Mouse (Mus musculus): Measurements from ENCODE around the gene Hba-x.
"Not testable (repeated sequence)": the region's sequence is repeated elsewhere in the genome, so short reads cannot be mapped to it uniquely, and the experiment has no call there.

Hba-x gene

DNA sequence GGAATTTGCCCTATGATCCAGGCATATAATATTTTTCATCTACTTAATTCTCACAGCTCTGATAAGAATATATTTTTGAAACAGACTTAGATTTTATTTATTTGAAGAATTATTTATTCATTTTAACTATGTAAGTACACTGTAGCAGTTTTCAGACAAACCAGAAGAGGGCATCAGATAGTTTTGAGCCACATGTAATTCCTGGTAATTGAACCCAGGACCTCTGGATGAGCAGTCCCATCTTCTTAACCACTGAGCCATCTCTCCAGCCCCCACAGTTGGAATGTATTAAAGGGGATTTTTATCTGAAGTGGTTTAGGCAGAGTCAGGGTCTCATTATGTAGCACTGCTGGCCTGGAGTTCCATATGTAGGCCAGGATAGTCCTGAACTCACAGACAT, 9.7 kb downstream of the Hba-x start:
- not testable (repeated sequence) for DNase-seq (ENCODE audit: low spot score in 2 of 2)

- peak; percentile 28 to 87 for DNase-seq (ENCODE audit: low spot score in 2 of 2)
Observed at GRCm38 (mm10) chr11:32286695-32287492, 10.7 kb downstream of the Hba-x start, which contains the start of gene Hbq1b. Hbq1b (plus strand) TSS chr11:32286965.

- no peak for DNase-seq (ENCODE audit: low spot score in 2 of 2)
Observed at GRCm38 (mm10) chr11:32287493-32287825, 11.3 kb downstream of the Hba-x start.

- DNase-seq (ENCODE audit: low spot score in 2 of 2) = not testable (repeated sequence)
Observed at GRCm38 (mm10) chr11:32292819-32293218, 16.6 kb downstream of the Hba-x start.

GRCm38 (mm10) chr11:32293479-32293878, 17.3 kb downstream of the Hba-x start:
- not testable (repeated sequence) for DNase-seq (ENCODE audit: low spot score in 2 of 2)

- not testable (repeated sequence) for DNase-seq (ENCODE audit: low spot score in 2 of 2)
Observed at GRCm38 (mm10) chr11:32296203-32296602, 20.0 kb downstream of the Hba-x start, which contains the start of gene Hba-a2. Hba-a2 (plus strand) TSS chr11:32296489.

DNA sequence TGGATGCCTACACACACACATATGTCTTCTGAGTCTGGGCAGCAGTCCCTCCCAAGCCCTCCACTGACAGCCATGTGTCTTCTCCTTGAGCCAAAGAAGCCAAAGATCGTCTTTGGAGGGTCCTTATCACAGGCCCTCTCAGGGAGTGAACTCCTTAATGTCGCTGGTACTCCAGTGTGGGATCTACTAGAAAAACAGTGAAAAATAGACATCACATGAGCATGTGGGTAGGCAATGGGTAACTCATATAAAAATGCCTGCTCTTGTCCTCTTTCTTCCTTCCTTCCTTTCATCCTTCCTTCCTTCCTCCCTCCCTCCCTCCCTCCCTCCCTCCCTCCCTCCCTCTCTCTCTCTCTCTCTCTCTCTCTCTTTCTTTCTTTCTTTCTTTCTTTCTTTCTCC, 21.2 kb downstream of the Hba-x start:
- not testable (repeated sequence) for DNase-seq (ENCODE audit: low spot score in 2 of 2)

DNA sequence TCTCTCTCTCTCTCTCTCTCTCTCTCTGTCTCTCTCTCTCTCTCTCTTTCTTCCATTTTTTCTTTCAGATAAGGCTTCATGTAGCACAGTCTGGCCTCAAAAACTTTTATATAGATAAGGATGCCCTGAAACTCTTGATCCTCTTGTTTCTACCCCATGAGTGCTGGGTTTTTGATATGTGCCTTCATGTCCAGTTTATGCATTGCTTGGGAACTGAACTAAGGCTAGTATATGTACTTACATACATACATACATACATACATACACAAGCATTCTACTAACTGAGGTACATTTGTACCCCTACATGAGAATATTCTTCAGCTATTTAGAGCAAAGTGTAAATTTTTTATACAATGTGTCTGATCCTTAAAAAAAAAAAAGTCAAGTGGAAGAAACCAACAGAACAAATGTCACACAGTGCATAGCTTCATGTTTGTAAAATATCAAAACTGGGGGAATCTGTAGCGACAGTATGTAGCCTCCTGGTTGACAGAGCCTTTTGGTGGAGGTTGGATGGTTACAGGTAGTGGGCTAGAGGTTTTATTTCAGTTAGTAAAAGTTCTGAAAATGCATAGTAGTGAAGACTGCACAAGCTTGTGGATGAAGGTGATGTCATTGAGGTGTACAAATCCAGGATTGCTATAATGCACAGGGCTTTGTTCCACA, 21.8 kb downstream of the Hba-x start:
- DNase-seq (ENCODE audit: low spot score in 2 of 2) = no peak

- DNase-seq (ENCODE audit: low spot score in 2 of 2) = no peak
Observed at GRCm38 (mm10) chr11:32298532-32298918, 22.3 kb downstream of the Hba-x start.

GRCm38 (mm10) chr11:32299865-32300264, 23.7 kb downstream of the Hba-x start, which contains the start of gene Hbq1a:
Hbq1a (plus strand) TSS chr11:32300069.
- DNase-seq (ENCODE audit: low spot score in 2 of 2) = peak in 1 of 2 experiments; percentile 67

DNA sequence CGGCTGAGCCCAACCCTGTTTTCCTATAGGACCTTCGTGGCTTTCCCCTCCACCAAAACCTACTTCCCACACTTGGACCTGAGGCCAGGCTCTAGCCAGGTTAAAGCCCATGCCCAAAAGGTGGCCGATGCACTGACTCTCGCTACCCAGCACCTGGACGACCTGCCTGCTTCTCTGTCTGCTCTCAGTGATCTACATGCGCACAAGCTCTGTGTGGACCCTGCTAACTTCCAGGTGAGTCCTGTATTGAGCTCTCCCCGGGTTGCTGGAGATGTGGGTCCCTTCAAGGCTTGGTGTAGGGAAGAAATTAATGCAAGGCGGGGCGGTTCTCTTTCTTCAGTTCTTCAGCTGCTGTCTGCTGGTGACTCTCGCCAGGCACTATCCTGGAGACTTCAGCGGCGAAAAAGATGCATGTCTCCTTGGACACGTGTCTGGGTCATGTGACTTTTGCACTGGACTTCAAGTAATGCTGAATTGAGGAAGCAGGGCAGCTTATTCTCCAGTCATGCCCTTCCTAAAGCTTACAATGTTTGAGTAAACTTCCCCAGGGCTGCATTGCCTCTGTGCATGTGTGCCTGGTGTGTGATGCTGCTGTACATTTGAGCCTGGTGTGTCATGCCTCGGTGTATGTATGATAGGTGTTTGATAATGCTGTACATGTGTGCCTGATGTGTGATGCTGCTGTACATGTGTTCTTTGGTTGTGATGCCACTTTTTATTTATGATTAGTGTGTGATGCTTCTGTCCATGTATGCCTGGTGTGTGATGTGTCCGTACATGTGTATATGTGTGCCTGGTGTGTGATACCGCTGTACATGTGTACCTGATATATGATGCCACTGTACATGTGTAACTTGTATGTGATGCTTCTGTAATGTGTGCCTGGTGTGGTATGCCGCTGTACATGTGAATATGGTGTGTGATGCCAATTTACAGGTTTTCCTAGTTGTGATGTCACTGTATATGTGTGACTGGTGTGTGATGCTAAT, 24.4 kb downstream of the Hba-x start:
- no peak for DNase-seq (ENCODE audit: low spot score in 2 of 2)

DNA sequence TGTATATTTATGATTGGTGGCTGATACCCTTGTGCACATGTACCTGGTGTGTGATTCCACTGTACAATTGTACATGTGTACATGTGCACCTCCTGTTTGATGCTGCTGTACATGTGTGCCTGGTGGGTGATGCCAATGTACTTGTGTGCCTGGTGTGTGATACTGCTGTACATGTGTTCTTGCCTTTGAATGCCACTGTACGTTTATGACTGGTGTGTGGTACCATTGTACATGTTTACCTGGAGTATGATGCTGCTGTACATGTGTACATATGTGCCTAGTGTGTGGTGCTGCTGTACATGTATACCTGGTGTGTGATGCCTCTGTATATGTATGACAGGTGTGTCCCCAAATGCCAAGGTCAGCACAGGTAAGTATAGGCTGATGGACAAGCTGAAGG, 25.3 kb downstream of the Hba-x start:
- no peak for DNase-seq (ENCODE audit: low spot score in 2 of 2)

DNA sequence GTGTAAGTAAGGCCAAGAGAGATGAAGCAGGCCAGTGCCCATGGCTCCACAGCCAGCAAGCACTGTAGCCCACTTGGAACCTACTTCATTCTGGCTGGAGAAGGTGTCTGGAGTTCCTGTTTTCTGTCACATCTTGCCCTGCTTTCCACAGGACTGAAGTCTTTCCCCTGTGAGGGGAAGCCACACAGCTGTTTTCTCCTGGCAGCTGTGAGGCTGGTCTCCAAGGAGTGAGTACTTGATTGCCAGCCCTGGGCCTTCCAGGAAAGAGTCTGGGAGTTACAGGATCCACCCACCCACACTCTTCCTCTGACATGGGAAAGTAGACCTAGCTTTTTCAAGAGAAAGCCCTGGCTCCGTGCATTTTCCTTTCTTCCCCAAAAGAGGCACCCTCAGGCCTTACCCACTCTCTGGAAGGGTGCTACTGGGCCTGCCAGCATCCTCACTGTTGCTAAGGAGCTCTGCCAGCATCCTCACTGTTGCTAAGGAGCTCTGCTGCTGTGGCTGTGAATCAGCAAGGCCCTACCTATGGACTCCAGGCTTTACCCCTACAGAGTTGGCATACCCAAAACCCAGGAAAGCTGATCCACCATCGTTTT, 26.7 kb downstream of the Hba-x start:
- DNase-seq (ENCODE audit: low spot score in 2 of 2) = peak; percentile 27 to 62

DNA sequence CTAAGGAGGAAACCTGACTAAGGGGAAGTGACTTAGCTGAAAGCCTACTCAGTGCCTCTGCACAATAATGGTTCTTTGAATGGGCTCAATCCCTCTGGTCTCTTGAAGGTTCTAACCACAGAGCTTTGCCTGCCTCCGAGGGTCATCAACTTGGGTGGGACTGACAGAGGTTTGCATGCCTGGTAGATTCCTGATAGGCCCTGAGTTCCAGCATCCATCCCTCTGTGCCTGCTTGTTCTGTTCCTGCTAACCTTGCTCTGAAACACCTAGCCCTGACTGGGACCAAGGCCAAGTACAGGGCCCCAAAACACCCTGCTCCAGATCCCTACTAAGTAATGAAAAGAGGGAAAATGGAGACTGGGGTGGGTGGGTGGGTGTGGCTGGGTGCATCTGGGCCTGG, 27.3 kb downstream of the Hba-x start:
- no peak for DNase-seq (ENCODE audit: low spot score in 2 of 2)

GRCm38 (mm10) chr11:32307006-32307405, 30.8 kb downstream of the Hba-x start:
- DNase-seq (ENCODE audit: low spot score in 2 of 2) = no peak

- DNase-seq (ENCODE audit: low spot score in 2 of 2) = no peak
Observed at GRCm38 (mm10) chr11:32309446-32309845, 33.2 kb downstream of the Hba-x start.

GRCm38 (mm10) chr11:32309928-32310327, 33.7 kb downstream of the Hba-x start:
- DNase-seq (ENCODE audit: low spot score in 2 of 2) = no peak

- DNase-seq (ENCODE audit: low spot score in 2 of 2) = no peak
Observed at GRCm38 (mm10) chr11:32316009-32316408, 39.8 kb downstream of the Hba-x start.

- no peak for DNase-seq (ENCODE audit: low spot score in 2 of 2)
Observed at GRCm38 (mm10) chr11:32320507-32321195, 44.5 kb downstream of the Hba-x start.

DNA sequence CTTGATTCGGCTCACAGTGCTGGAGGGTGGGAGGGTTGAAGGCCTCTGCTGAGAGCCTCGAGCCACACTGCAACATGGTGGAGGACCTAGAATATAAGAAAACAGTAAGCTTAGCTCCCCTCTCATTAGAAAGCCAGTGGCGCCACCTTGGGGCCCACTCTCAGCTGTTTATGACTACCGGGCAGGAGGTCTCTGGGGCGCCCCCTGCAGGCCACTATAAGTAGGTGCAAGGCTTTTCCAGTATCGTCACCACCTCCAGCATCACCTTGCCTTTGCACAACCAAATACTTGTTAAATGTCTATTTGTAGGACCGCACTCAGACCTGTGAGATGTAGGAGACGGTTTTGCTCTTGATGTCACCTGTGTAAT, 45.0 kb downstream of the Hba-x start:
- peak in 1 of 2 experiments; percentile 73 for DNase-seq (ENCODE audit: low spot score in 2 of 2)

GRCm38 (mm10) chr11:32324609-32325008, 48.4 kb downstream of the Hba-x start:
- peak in 1 of 2 experiments; percentile 88 for DNase-seq (ENCODE audit: low spot score in 2 of 2)

Measured in left cerebral cortex, adult 9 months (tissue).